Mouse (Mus musculus) spleen, adult 2 months (tissue): ENCODE measurements around the gene Dnttip1.

Source experiments
- CTCF ChIP-seq: fragments of 200-500 bp; IDR thresholded peaks from 2 replicates; pipeline ENCODE4 v1.5.1; 2011; ENCODE audit warnings: mild to moderate bottlenecking, inconsistent platforms; ENCODE audit not compliant: insufficient read depth, insufficient read length, insufficient replicate concordance; ENCODE audit errors: extremely low read depth
- POLR2A ChIP-seq: fragments of 200-500 bp; IDR thresholded peaks from 2 replicates; pipeline ENCODE4 v1.6.1; 2011; ENCODE audit warnings: low read depth, low read length, inconsistent platforms

GRCm38 (mm10) chr2:164776801-164777200 lies 31.0 kb downstream of the Dnttip1 start:
- TF ChIP-seq CTCF: no peak
- TF ChIP-seq POLR2A: no peak
